ENCODE assay signal across 8 mouse cellular contexts in the genomic region with DNA sequence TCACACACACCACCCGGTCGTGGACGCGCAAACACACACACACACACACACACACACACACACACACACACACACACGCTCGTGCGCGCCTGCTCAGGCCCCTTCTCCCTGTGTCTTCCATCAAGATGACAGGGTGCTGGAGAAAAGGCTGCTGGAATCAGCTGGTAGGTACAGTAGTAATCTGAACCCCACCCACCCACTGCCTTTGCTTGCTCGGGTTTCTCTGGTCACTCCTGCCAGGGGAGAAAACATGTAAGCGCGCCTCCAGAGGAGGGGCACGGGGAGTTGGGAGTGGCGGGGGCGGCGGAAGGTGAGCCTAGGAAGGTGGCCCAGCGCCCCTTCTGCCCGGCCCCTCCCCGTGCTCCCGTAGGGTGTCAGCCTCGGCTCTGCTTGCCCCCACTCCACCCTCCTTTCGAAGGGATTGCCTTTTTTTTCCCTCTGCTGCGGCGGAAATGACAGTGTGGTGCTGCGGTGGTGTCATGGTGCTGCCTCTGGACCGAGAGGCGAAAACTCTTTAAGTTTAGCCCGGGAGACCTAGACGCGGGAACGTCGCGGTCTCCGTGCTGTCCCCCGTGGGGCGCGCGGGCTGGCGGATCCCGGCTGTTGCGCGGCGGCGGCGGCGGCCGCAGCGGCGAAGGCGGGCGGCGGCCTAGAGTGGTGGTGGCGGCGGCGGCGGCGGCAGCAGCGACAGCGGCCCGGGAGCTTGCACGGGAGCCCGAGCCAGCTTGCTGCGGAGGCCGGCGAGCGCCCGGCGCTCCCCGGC. TPM values are rescaled to one million over a fixed set of nuclear protein-coding genes. Genes with fewer than 3 reads are reported as not detected.
DNase-seq lines count a peak whose midpoint lies in the region; ATAC-seq and TF ChIP-seq lines count a peak whose summit lies in the region.

Gene Mid2, plus strand, starts transcription at position 121 of the 763 bp plus-strand sequence.

- H3K27ac ChIP-seq in ES-E14 (ENCODE audit: insufficient read depth, low read depth, low read length, poor library complexity, severe bottlenecking) = no peak within 1 kb of the TSS
- H3K27ac ChIP-seq in forebrain, embryonic 15.5 days (replicated peaks) = peak within 1 kb of the TSS; percentile 52
- H3K27ac ChIP-seq in liver, embryonic 15.5 days (replicated peaks) = no peak within 1 kb of the TSS
- H3K27ac ChIP-seq in neural tube, embryonic 15.5 days (replicated peaks) = peak within 1 kb of the TSS; percentile 82

- peak; percentile 66 for ATAC-seq in cerebellum, adult (ENCODE audit: insufficient number of reproducible peaks, low FRiP score, low TSS enrichment)
- ATAC-seq in forebrain, embryonic 15.5 days (replicated peaks) = peak; percentile 78
- no peak for ATAC-seq in liver, embryonic 15.5 days (ENCODE audit: insufficient read depth)
- ATAC-seq in neural tube, embryonic 15.5 days (ENCODE audit: low FRiP score) = peak; percentile 77
- no peak for ATAC-seq in erythroid progenitor cell, adult 5-6 weeks (replicated peaks; ENCODE audit: low FRiP score, poor library complexity, severe bottlenecking)

- 0 out of 4 replicates have a peak, but pooled peaks cover 0 to 1% of the 10 kb centered on the region in 2 experiments for H3K4me1 ChIP-seq in ES-E14 (ENCODE audit: control insufficient read depth in 2 of 2, insufficient read depth in 2 of 2, low read length in 2 of 2, poor library complexity in 1 of 2)
- H3K4me1 ChIP-seq in forebrain, embryonic 15.5 days = no peaks in the 10 kb centered on the region
- H3K4me1 ChIP-seq in liver, embryonic 15.5 days (replicated peaks) = no peaks in the 10 kb centered on the region
- no peaks in the 10 kb centered on the region for H3K4me1 ChIP-seq in neural tube, embryonic 15.5 days

- H3K4me2 ChIP-seq in forebrain, embryonic 15.5 days (replicated peaks) = peak within 1 kb of the TSS; percentile 61
- peak within 1 kb of the TSS; percentile 58 for H3K4me2 ChIP-seq in liver, embryonic 15.5 days
- peak within 1 kb of the TSS; percentile 59 for H3K4me2 ChIP-seq in neural tube, embryonic 15.5 days

- H3K27me3 ChIP-seq in forebrain, embryonic 15.5 days = peaks cover 10% of the 10 kb centered on the region
- peaks cover 51% of the 10 kb centered on the region for H3K27me3 ChIP-seq in liver, embryonic 15.5 days
- peaks cover 20% of the 10 kb centered on the region; the same call in 1 of the 2 replicates for H3K27me3 ChIP-seq in neural tube, embryonic 15.5 days (replicated peaks)

- H3K9me3 ChIP-seq in ES-E14 (ENCODE audit: control insufficient read depth, insufficient read depth, low read depth, low read length) = no peaks in the 10 kb centered on the region
- no peaks in the 10 kb centered on the region for H3K9me3 ChIP-seq in forebrain, embryonic 15.5 days
- H3K9me3 ChIP-seq in liver, embryonic 15.5 days (replicated peaks) = no peaks in the 10 kb centered on the region
- no peaks in the 10 kb centered on the region for H3K9me3 ChIP-seq in neural tube, embryonic 15.5 days (replicated peaks)

- WGBS in forebrain, embryonic 15.5 days = 13% methylated on average over 51 of the region's 68 CpGs
- WGBS in liver, embryonic 15.5 days (ENCODE audit: insufficient replicate concordance) = 19% methylated on average over 49 of the region's 68 CpGs
- WGBS in neural tube, embryonic 15.5 days = 21% methylated on average over 34 of the region's 68 CpGs

- in situ Hi-C loops in ES-E14 (cut with MboI; ENCODE audit: low sequenced_read_pairs in 2 of 2, unreplicated experiment in 2 of 2) = no loop called here

- H3K4me3 ChIP-seq in ES-E14 (ENCODE audit: insufficient read depth in 1 of 2, low read depth in 1 of 2, low read length in 2 of 2, poor library complexity in 1 of 2, severe bottlenecking in 1 of 2) = peak within 1 kb of the TSS; percentile 62 to 66
- peak within 1 kb of the TSS; percentile 55 for H3K4me3 ChIP-seq in forebrain, embryonic 15.5 days
- peak within 1 kb of the TSS; percentile 46 for H3K4me3 ChIP-seq in liver, embryonic 15.5 days (replicated peaks)
- peak within 1 kb of the TSS; percentile 56 for H3K4me3 ChIP-seq in neural tube, embryonic 15.5 days (replicated peaks)

- intact Hi-C loops in heart, postnatal 14 days (cut with DNase I) = loop anchor here (5.0 kb wide), 2 partner anchors 58 to 62 kb away; partner anchors contain the start of gene Tsc22d3

- no peaks in the 10 kb centered on the region for H3K36me3 ChIP-seq in ES-E14 (ENCODE audit: control insufficient read depth, insufficient read depth, low read length, poor library complexity, severe bottlenecking)
- no peaks in the 10 kb centered on the region for H3K36me3 ChIP-seq in forebrain, embryonic 15.5 days
- no peaks in the 10 kb centered on the region for H3K36me3 ChIP-seq in liver, embryonic 15.5 days (replicated peaks)
- H3K36me3 ChIP-seq in neural tube, embryonic 15.5 days = no peaks in the 10 kb centered on the region

- DNase-seq in ES-E14 (ENCODE audit: low read depth, low spot score) = no peak
- DNase-seq in heart, postnatal 14 days = peak; percentile 40 to 42
- DNase-seq in kidney, postnatal 25 days = peak; percentile 31 to 63

- H3K9ac ChIP-seq in ES-E14 (ENCODE audit: insufficient read depth, low read depth, low read length, poor library complexity, severe bottlenecking) = peak within 1 kb of the TSS; percentile 45
- H3K9ac ChIP-seq in forebrain, embryonic 15.5 days (replicated peaks) = peak within 1 kb of the TSS; percentile 55
- no peak within 1 kb of the TSS for H3K9ac ChIP-seq in liver, embryonic 15.5 days
- H3K9ac ChIP-seq in neural tube, embryonic 15.5 days (replicated peaks) = peak within 1 kb of the TSS; percentile 64

TF ChIP-seq in ES-E14, 5 proteins besides CTCF, POLR2A, EP300 and RAD21:
- TF ChIP-seq ZNF384 (IDR thresholded peaks at IDR 0.05; ENCODE audit: low read depth, low read length) (no peak), CHD2 (IDR thresholded peaks at IDR 0.05; ENCODE audit: low read depth, low read length) (no peak), MAFK (IDR thresholded peaks at IDR 0.05; ENCODE audit: insufficient read depth, low read depth, low read length) (no peak), ZC3H11A (IDR thresholded peaks at IDR 0.05; ENCODE audit: borderline replicate concordance, low read depth, low read length) (no peak), HCFC1 (IDR thresholded peaks at IDR 0.05; ENCODE audit: borderline replicate concordance, insufficient read depth, low read length) (no peak)

RNA-seq across cellular contexts. Expression of gene Mid2, which starts in this region (rescaled TPM):
- 0.32 and 0.94 TPM in 2 replicates for total RNA-seq in ES-E14 (2012; rRNA removed)
- 2.6 and 3.0 TPM in 2 replicates for polyA plus RNA-seq in forebrain, embryonic 15.5 days (2015; fragmentation: Nextera tagmentation; extraction: Ambion mirVana)
- 10 to 100 TPM; 20.6 to 21.9 TPM for total RNA-seq in heart, postnatal 14 days (2021)
- polyA plus RNA-seq in liver, embryonic 15.5 days (2015; fragmentation: Nextera tagmentation; extraction: Ambion mirVana) = 0.36 and 0.51 TPM in 2 replicates
- polyA plus RNA-seq in neural tube, embryonic 15.5 days (2015; fragmentation: Nextera tagmentation; extraction: Ambion mirVana) = 6.3 and 6.6 TPM in 2 replicates
- not detected in 2 replicates for total RNA-seq in erythroid progenitor cell, adult 5-6 weeks (2015; ENCODE audit: low replicate concordance)
- total RNA-seq in erythroid progenitor cell, adult 5-6 weeks (2017; ENCODE audit: low replicate concordance) = 2.0 TPM in 1 of 2 replicates, not detected in the other

Comparison
In these comparisons a context has a peak if more than half of its experiments do, and no peak if none do; other contexts are left out.
1. RNA of gene Mid2 (total RNA-seq): 20.6 to 21.9 TPM in heart, postnatal 14 days; 2.0 TPM in erythroid progenitor cell, adult 5-6 weeks and 0.32 to 0.94 TPM in ES-E14; every median in the first group is over 4 times any median in the second.
2. H3K27ac ChIP-seq: peak in forebrain, embryonic 15.5 days (single experiment) and neural tube, embryonic 15.5 days (single experiment); none in ES-E14 (single experiment) and liver, embryonic 15.5 days (single experiment).
3. ATAC-seq: peak in cerebellum, adult (single experiment), forebrain, embryonic 15.5 days (single experiment) and neural tube, embryonic 15.5 days (single experiment); none in liver, embryonic 15.5 days (single experiment) and erythroid progenitor cell, adult 5-6 weeks (single experiment).
4. Peak in every context shown above with its lines, with median percentiles within 50 percentile points of each other: H3K4me3 ChIP-seq and H3K4me2 ChIP-seq.